Mouse (Mus musculus) cerebellum, adult 8-10 months (tissue): Measurements from ENCODE around the gene Mns1.
"Not testable (repeated sequence)": the region's sequence is repeated elsewhere in the genome, so short reads cannot be mapped to it uniquely, and the experiment has no call there.

Source experiments
- DNase-seq: peaks from one replicate; pipeline ENCODE4 v3.0.0; 2022

Mns1 gene

GRCm38 (mm10) chr9:72427861-72428260 lies 9.9 kb upstream of the Mns1 start:
- DNase-seq, result no peak

- DNase-seq, result no peak
Measured at GRCm38 (mm10) chr9:72434876-72435275, 2.9 kb upstream of the Mns1 start.

DNA sequence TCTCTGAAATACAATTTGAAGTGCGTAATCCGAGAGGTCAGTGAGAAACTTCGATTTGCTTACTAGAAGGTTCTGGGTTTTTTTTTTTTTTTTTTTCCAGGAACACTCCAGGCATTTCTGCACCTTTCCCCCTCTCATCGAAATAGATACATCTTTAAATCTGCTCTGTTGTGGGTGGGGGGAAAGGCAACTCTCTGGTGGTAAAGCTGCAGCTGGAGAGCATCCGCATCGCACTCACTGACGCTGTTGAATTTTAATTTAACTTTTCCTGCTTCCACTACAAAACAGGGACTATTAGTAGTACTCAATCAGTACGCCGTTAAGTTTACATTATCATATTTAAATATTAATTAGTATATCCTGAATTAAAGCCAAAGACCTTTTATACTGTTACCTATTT lies 938 bp downstream of the Mns1 start:
- DNase-seq, result no peak

DNA sequence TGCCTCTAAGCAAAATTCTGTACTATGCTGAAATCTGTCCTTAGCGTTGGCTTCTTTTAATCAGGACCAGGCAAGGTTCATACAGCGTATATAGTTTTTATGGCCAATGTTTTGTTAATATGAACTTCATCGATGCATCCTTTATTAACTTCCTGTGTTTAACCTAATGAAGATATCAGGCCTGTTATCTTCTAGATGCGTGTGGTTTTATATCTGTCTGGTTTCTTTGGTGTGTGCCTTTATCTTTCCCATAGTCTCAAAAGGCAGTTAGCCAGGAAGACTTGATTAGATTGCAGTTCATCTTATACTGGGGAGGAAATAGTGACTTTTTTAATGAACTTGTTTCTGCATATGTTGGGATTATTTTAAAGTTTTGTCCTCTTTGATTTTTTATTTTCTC lies 2.5 kb downstream of the Mns1 start:
- no peak for DNase-seq

DNA sequence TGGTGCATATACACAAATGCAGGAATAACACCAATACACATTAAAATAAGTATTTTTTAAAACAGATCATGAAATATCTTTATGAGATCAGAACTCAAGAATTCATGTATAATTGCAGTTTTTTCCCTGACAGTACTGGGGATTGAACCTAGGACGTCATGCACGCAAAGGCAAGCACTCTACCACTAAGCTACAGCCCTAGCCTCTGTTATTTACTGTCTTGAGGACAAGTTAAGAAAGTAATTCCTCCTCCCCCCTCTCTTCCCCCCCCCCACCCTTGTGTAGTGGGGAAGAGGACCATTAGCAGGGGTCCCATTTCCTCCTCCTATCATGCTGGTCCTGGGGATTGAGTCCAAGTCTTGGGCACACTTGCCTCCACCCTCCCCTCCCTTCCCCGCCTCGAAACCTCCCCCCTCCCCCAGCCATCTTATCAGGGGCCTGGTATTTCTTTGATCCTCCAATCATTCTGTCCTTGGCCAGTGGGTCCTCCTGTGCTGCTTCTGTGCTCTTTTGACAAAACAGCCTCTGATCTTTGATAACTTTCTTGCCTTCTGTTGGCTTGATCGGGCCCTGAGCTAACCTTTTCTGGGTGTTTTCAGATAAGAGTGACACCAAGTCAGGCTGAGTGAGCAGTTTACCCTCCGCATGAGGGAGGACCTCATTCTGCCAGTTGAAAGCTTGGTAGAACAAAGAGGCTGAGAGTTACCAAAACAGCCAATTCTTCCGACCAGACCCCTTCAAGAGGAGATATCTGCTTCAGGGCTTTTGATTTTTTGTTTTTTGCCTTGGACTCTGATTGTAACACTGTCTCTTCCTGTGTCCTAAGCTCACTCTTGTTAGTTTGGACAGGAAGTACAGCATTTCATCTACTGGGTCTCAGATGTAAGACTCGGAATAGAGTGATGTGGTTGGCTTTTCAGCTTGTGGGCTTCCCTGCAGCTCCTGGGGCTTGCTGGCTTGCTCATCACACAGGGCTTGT lies 3.4 kb downstream of the Mns1 start:
- DNase-seq, result no peak

GRCm38 (mm10) chr9:72441927-72442715 lies 4.3 kb downstream of the Mns1 start:
- no peak for DNase-seq

- DNase-seq, result no peak
Measured at GRCm38 (mm10) chr9:72448026-72448425, 10.2 kb downstream of the Mns1 start.

GRCm38 (mm10) chr9:72449367-72449766 lies 11.6 kb downstream of the Mns1 start:
- no peak for DNase-seq

DNA sequence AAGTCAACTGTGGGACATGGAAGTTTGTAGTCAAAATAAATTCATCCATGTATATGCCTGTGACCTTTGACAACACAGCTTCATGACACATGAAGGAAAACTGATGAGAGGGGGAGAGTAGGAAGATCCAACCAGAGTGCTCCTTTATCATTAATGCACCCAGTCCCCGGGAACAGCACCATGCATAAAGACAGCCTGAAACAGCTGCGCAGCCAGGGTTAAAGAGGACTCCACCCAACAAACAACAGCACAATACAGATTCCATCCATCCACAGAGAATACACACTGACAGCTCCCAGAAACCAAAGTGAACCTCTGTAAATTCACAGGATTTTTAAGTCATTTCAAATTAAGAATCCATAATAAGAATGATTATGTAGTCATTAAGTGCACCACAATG lies 12.0 kb downstream of the Mns1 start:
- no peak for DNase-seq

DNA sequence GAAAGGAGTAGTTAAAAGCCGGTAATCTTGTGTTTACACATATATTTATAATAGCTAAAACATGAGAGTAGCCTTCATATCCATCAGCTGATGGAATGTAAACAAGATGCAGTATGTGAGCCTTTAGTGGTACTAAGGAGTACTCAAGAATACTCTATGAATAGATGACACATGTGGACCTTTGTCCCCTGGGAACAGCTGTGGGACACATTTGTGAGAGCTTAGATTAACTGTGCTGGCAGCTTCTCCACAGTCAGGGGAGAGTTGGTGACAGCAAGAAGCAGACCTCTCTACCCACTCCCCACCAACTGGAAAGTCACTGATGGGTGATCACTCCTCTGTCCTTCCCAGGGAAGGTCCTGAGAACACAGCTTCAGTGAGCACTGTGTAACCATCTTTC lies 12.6 kb downstream of the Mns1 start:
- DNase-seq, result no peak

GRCm38 (mm10) chr9:72451111-72451510 lies 13.3 kb downstream of the Mns1 start:
- no peak for DNase-seq

- DNase-seq, result not testable (repeated sequence)
Measured at GRCm38 (mm10) chr9:72454281-72454680, 16.5 kb downstream of the Mns1 start.

DNA sequence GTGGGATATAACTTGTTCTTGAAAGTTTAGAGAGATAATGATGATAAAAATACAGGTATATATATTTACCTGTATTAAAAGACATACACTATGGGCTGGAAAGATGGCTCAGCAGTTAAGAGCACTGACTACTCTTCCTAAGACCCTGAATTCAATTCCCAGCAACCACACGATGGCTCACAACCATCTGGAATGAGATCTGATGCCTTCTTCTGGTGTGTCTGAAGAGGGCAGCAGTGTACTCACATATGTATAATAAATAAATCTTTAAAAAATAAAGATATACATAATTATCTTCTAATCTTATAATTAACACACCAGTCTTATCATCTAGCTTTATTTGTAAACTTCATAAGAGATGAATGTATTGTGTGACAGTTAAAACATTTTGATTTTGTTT lies 18.6 kb downstream of the Mns1 start:
- DNase-seq, result no peak

DNA sequence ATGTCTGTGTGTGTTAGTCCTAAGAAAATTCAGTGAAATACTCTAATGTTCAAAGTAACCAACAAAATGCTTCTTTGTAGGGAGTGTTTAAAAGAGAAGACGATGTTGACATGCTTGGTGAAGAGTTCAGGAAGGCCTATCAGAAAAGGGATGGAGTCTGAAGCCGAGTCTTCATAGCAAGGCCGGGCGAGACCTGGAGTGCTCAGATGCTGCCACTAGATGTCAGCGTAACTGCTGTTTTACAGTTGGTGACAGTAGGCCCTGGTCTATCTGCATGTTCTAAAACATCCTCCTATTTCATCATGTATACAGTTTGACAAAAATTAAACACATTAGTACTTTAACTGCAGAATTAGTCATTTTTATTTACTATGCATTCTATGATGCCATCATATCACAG lies 20.4 kb downstream of the Mns1 start:
- peak; percentile 51 for DNase-seq

DNA sequence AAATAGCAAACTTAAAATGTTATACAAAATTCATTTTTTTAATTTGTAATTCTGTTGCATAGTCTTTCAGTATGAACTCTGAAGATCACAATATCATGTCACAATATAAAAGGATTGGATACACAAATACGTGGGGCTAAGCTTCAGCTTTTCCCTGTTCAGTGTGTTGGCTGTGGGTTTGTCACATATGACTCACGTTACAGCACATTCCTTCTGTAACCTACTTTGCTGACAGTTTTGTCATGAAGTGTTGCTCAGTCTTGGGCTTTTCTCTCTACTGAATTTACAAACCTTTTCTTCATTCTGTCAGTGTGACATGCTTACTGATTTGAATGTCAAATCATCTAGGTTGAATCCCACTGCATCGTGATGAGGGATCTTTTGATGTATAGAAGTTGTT lies 21.9 kb downstream of the Mns1 start:
- DNase-seq, result no peak

DNA sequence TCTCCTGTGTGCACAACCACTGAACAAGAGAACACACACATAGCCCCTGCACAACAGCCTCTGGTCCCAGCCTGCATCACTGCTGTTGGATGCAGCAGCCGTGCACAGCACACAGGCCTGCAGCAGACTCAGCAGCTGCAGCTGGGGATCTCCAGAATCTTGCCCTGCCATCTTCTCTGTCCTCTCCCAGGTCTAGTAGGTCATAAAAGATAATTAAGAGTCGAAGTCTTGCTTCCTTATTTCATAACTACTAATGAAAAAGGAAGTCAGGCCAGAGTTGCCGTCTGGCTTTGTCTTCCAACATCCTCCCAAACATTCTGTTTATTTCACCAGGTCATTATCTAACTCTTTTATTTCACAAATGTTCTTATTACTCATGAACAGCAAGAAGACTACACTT lies 23.0 kb downstream of the Mns1 start:
- no peak for DNase-seq

DNA sequence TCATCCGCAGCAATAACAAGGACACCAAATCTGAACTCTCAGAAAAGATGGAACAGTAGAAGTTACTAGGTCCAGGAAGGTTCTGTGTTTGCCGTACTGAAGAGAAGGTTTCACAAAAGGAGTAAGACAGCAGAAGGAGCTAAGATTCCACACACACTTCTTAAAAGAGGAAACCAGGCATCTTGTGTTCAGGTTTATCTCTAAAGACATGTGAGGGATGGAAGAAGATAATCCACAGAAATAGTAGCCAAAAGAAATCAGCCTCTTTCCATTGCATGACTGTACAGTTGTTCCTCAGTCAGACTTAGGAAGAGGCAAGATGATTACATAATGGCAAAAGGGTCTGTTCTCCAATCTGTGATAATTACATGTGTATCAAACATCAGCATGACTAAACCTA lies 24.6 kb downstream of the Mns1 start:
- DNase-seq, result no peak

DNA sequence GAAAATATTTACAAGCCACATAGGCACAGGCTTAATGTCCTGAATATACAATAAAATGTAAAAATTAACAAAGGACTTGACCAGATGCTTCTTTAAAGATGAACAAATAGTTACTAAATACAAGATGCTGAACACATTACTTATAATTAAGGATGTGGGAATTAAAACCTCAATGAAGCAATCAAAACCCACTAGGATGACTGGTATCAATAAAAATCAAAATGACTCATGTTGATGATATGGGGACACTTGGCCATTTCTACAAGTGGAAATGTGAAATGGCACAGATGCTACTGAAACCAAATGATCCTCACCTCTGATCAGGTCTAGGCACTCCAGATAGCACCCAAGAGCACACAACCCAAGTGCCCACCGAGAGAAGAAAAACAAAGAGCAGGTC lies 27.0 kb downstream of the Mns1 start:
- no peak for DNase-seq

DNA sequence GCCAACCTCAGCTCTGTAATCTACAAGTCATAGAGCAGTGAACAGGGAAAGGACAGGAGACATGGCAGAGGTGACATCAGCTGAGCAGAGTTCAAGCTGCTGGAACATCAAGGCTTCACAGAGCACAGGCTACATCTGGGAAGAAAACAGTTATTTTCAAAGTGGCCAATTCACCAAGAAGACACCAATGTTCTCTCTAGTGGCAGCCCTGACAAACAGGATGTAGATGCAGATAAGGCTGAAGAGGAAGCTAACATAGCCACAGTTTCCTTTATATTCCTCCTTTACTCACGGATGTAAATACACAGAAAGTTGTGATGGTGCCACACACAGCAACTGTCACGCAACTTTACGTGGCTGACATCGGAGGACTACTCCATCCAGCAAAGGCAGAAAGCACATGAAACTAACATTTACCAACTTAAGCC lies 28.0 kb downstream of the Mns1 start:
- DNase-seq, result no peak

- DNase-seq, result peak; percentile 2
Measured at GRCm38 (mm10) chr9:72467551-72468407, 30.0 kb downstream of the Mns1 start.

DNA sequence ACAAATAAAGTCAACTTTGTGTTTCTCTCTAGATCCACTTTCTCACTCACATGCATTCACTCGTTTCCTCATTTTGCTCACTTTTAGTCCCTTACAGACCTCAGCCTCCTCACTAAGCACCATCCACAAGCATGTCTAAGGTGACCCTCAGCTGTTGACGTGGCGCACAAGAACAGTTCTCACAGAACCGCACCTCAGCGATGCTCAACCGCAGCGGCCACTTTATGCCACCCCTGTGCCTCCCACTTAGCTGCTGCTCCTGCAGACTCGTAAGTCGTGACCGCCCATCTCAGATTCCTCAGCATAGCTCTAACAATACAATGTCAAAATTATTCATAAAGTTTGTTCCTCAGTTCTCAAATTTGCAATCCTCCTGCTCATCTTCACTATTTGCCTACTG lies 30.8 kb downstream of the Mns1 start:
- no peak for DNase-seq

GRCm38 (mm10) chr9:72469851-72470250 lies 32.0 kb downstream of the Mns1 start:
- no peak for DNase-seq

DNA sequence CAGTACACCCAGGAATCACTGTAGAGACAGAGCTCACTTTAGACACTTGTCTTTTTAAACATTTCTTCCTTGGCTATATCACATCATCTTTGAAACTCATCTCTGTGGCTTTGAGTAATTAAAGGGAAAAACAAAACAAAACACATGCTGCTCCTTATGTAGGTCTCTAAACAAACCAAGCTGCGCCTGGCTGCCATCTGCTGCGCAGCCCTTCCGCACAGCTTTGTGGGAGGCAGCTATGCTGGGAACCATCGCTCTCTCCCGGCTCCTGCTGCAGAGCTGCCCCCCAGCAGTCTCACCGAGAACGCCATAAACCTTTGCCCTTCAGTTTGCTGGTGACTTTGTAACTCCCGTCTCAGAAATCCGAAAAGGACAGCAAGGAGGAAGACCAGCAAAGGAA lies 37.7 kb downstream of the Mns1 start:
- no peak for DNase-seq
